Mouse (Mus musculus): Measurements from ENCODE around the gene Rxra.

GRCm38 (mm10) chr2:27780162-27780561, 103.9 kb downstream of the Rxra start:
- TF ChIP-seq CTCF (IDR thresholded peaks at IDR 0.05; ENCODE audit: low read depth, low read length) (no peak), TAL1 (conservative IDR thresholded peaks at IDR 0.05; ENCODE audit: low read depth, low read length) (no peak)
